Mouse (Mus musculus) hematopoietic multipotent progenitor cell, adult 10-12 weeks (in vitro differentiated cells): ENCODE data around the gene Fermt1. TPM values are rescaled to one million over a fixed set of nuclear protein-coding genes. Genes with fewer than 3 reads are reported as not detected.

Experiments used
- polyA plus RNA-seq: library from polyadenylated mRNA; stranded (reverse); fragments of >175 nt; gene quantifications from 2 replicates; pipeline ENCODE4 v1.2.3, GENCODE M21; 2012; ENCODE audit warnings: low replicate concordance

Fermt1 gene
- polyA plus RNA-seq: not detected in 2 replicates

GRCm38 (mm10) chr2:132945326-132946207 is at the start of gene Fermt1:
Gene Fermt1 (minus strand): TSS chr2:132945906.

GRCm38 (mm10) chr2:132880844-132881645 is 64.7 kb downstream of the Fermt1 start, which contains the start of gene Lrrn4:
Gene Lrrn4 (minus strand): TSS chr2:132880891.

Other genes starting within 250 kb of the Fermt1 start
- gene Chgb, start 164.6 kb downstream of the Fermt1 start, polyA plus RNA-seq: 0.07 TPM in 1 of 2 replicates, not detected in the other
- gene Trmt6, start 129.9 kb downstream of the Fermt1 start, polyA plus RNA-seq: 6.0 and 7.0 TPM in 2 replicates
- gene Mcm8, start 129.8 kb downstream of the Fermt1 start, polyA plus RNA-seq: 0.38 and 0.57 TPM in 2 replicates
- 25.3 and 34.1 TPM in 2 replicates for gene Crls1, start 99.2 kb downstream of the Fermt1 start, polyA plus RNA-seq
- 0.14 and 0.20 TPM in 2 replicates for gene Lrrn4, start 65.0 kb downstream of the Fermt1 start, polyA plus RNA-seq